Mouse (Mus musculus) lung, postnatal 0 days (tissue): ENCODE measurements around the gene Mylk4.

Experiments
- CTCF ChIP-seq: IDR thresholded peaks from 2 replicates; pipeline ENCODE4 v1.5.1; 2016; ENCODE audit warnings: antibody characterized with exemption, mild to moderate bottlenecking
- EP300 ChIP-seq: IDR thresholded peaks from 2 replicates; pipeline ENCODE4 v1.6.1; 2016; ENCODE audit warnings: antibody characterized with exemption, mild to moderate bottlenecking, control low read depth

DNA sequence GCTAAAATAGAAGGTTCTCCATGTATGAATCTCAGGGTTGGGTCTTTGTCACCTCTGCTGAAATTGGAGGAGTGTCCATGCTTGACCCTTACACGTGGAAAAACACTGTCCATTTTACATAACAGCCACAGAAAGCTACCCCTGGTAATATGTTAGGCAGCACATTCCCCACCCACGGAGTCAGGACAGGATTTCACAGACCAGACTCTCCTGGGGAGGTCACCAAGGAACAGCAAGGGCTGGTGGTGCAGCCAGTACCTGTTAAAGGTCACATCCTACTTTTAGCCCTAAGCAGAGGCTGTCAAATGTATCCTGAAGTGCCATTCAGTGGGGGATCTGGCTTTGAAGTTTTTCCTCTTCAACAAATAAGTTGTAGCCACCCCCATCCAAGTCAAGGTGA, 35.3 kb downstream of the Mylk4 start:
- TF ChIP-seq CTCF (no peak), EP300 (no peak)
